Mouse (Mus musculus) urinary bladder, adult 18-20 months (tissue): Measurements from ENCODE around the gene Ackr3.

ENCODE experiments used
- DNase-seq, 2 experiments: peaks; one replicate each; pipeline ENCODE4 v3.0.0; 2022; ENCODE audit warnings: low spot score in 2 of 2, mixed read lengths in 2 of 2

Gene Ackr3

DNA sequence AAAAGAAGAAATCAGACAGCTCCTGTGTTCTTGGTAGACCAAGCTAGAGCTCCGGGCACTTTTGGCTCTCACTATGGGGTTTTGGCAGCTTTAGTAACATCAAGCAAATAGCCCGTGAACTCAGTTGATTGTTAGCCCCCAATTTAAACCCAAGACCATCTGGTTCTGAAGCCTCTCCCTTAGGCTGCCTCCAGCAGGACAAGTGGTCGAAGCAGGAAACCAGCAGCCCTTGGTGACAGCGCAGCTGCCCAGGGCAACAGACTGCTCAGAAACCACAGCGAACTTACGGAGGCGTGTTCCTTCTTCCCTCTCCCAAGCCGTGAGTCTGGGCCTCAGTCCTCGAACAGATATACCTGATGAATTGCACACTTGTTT lies 24.5 kb downstream of the Ackr3 start:
- no peak for DNase-seq

DNA sequence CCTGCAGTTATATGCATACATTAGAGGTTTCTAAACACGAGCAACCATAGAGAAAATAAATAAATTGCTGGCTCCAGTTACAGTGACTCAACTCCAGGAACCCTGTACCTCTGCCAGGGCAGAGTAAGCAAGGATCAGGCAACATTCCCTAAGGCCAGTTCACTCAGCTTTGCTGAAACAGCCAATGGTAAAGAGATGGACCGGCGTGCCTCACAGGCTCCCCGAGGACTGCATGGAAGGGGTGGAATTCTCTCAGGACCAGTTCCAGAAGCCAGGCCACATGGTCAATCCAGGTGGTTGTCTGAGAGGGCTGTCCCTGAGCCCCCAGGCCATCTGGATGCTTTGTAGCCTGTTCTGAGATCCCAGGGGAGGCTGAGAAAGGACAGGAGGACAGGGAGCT lies 26.8 kb downstream of the Ackr3 start:
- DNase-seq: no peak

DNA sequence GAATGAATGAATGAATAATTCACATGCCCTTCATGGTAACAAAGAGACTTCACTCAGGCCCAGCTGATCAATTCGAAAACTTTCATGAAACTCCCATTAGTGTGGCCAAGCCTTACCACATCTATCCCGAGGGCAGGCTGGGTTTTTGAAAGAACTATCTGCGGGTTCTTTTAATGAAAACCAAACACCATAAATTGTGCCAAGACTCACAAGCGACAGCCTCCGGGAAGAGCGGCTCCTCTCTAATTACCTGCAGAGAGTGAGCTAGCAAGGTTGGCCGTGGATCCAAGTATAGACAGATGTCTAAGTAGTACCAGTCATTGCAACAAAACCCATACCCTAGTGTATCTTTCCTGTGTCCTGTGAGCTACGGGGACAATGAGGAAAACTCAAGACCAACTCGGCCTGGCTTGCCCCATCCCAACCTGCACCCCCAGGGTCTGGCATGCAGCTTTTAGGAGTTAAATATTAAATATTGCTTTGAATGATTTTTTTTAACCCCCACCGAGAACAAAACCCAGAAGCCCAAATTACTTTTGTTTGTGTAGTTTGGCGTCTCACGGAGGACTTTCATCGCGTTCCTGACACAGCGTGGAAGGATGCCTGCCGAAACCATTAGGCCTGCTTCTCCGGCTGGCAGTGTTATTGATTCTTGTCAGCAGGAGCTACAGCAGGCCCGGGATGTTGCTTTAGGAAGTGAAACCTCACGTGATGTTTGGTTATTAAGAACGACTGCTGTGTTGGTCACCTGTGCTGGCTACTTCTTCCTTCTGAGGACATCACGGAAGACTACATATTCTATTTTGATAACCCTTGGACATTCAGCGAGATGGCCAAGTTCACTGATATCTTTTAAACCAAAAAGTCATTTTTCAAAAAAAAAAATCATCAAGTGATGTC lies 28.1 kb downstream of the Ackr3 start:
- DNase-seq: no peak

DNA sequence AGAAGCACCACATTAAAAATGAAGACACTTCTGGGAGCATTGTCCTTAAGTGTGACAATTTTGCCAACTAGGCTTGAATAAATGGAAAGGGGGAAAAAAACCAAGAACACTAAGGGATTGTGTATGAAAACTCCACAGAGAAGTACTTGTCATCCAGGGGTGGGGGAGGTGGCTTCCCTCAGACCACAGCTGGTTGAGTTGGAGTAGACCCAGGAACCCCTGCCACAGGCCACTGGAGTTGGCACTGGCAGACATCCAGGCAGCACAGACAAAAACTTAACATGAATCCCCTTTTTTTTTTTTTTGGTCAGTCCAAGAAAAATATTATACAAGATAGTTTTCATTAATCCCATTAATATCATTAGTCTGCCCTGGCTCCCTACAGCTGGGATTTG lies 28.7 kb downstream of the Ackr3 start:
- no peak for DNase-seq

DNA sequence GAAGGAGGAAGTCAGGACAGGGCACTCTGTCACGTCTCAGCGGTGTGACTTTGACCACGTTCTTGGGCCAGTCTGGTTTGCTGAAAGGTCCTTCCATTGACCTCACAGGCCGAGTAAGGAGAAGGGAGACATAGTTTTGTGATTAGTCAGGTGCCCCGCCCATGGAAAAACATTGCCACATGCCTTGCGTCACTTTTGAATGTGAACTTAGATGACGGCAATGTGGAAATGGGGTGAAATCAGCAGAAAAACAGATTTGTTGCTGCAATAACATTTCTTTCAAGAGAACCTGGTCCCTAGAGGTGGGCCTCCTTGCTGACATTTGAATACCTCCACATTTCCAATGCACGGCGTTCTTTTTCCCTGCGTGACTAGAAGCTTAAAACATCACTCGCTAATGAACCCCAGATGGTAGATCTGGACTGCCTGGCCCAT lies 30.9 kb downstream of the Ackr3 start:
- DNase-seq: peak in 1 of 2 experiments; percentile 64

DNA sequence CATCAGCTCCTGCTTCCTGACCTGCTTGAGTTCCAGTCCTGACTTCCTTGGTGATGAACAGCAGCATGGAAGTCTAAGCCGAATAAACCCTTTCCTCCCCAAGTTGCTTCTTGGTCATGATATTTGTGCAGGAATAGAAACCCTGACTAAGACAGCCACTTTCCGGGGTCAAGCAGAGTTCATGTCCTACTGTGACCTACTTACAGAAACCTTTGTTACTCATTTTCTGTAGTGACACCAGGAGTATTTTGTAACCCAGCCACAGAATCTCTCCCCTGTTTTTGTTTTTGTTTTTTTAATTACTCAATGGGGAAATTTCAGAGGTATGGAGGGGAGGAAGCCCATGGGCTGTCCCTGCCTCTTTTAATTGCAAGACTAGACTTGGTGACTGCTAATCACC lies 32.9 kb downstream of the Ackr3 start:
- no peak for DNase-seq

DNA sequence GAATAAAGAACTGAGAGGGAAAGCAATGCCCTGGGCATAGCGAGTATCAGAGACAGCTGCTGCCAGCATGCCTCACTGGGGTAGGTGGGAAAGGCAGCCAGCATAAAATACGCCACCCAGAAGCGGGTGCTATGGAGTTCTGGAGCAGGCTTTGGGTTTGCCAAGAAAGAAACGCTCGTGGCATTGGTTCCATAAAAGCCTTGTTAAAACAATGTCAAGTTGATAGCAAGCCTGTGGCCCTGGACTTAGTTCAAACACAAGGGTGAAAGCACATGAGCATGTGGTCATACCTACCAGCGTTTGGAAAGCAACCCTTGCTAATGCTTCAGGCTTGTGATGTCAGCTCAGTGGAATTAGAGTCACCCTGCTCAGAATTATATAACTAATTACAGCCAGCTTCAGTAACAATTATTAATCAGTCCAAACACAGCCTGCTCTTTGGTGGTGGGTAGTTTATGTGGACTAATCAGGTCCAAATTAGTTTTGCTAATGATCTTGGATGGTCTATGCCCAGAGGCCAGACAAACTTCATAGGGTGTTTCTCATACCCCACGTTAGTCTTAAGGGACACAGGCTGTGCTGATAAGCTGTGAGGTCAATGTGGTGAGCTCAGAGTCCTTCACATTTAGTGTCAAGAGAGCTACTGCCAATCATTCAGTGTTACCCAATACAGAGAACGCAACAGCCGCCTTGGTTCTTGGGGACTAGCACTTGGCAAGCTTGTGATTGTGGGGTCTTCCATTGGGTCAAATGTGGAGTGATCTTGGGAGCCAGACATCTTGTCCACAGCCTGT lies 34.5 kb downstream of the Ackr3 start:
- no peak for DNase-seq

DNA sequence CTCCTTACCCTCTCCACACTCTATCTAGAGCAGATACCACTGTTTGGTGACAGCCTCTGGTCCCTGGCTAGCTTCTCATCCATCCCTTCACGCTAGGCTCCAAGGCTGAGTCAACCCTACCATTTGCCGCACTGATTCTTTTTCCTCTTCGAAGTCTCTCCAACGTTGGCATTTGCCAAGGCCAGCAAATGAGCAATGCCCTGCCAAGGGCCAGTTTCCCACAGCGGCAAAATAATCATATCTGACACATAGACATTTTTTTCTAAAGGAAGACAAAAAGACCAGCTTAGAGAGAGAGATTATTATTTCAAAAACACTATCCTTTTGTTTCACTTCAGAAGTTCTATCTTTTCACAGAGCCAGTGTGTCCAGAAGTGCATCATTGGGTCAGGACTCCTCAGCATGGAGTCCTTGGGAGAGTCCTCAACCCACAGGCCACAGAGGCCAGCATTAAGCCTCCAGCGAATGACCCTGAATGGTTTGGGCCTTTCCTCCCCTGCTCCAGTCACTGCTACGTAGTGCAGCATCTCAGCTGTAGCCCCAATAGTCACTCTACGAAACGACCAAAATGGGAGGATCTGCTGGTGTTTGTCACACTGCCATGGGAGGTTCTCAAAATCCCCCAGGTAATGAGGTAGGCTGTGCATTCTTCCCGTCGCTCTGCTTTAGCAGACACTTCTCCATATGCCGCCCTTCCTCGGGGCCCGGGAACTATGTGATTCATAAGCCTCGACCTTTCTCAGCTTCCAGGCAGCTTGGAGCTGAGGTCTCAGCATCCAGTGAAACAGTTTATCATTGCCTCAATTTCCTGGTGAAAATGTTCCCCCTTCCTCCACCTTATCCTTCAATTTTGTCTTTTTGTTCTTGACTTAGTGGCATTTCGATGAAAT lies 35.8 kb downstream of the Ackr3 start:
- no peak for DNase-seq

DNA sequence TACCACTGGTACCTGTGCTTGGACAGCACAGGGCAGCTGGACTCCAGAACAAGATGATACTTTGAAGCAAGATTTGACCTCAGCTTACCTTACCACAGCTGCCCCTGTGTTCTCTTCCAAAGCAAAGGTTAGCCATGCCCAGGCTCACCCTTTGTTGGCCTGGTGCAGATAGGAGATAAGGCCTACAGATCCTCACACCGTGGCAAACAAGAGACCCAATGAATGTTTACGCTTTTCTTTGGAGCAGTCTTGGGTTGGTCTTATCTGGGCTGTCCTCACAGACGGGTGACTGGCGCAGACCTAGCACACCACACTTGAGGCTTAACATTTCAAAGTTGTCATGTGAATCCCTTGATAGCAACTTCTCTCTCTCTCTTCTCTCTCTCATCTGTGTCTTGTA lies 36.5 kb downstream of the Ackr3 start:
- no peak for DNase-seq

DNA sequence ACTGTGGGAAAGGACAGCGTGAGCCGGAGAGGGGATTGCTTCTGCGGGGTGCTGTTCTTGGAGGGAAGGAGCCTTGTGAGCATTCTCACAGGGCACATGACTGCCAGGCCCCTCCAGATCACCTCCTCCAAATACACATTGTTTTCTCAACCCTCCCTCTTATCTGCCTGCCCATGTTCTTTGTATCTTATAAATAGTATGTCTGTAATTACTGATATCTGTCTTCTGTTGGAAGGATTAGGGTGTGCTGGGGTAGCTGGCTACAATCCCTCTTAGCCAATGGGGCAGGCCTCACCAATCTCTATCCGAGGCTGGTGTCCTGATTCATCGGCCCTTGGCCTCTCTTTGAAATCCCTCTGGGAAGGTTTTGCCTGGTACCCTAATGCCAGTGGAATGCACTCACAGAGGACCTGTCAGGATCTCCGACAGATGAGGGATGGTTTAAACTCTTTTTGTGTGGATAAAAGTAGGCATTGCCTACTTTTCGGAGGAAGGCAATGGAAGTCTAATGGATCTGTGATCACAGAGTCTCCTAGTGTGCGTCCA lies 38.7 kb downstream of the Ackr3 start:
- no peak for DNase-seq

DNA sequence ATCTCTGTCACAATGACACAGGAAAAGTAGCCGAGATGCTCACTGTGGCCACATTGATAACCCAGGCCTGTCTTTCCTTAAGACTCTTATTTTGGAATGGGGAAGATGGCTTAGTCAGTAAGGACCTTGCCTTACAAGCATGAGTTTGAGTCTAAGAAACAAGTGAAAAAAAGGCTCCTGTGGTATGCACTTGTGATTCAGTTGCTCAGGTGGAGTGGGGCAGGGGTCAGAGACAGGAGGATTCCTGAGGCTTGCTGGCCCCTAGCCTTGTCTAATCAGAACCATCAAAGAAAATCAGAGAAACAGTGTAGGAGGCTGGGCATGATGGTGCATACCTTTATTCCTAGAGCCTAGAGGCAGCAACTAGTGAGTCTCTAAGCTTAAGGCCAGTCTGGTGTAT lies 40.8 kb downstream of the Ackr3 start:
- DNase-seq: no peak

DNA sequence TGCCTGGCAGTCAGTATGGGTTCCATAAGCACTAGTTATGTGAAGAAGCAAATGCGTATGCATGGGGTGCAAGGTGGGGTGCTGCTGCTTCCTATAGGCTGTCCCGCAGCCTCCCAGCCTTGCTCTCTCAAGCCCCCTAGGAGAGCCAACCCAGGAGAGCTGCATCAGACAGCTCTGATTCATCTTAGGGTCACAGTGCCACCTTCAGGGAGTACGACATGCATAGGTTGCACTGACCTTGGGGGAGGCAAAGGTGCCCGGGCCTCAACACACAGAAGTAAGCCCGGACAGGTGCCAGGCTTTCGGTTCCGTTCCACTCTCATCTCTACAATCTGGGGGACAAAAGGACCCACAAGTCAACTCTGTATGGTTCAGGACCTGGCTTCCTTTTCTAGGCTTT lies 41.8 kb downstream of the Ackr3 start:
- DNase-seq: no peak

DNA sequence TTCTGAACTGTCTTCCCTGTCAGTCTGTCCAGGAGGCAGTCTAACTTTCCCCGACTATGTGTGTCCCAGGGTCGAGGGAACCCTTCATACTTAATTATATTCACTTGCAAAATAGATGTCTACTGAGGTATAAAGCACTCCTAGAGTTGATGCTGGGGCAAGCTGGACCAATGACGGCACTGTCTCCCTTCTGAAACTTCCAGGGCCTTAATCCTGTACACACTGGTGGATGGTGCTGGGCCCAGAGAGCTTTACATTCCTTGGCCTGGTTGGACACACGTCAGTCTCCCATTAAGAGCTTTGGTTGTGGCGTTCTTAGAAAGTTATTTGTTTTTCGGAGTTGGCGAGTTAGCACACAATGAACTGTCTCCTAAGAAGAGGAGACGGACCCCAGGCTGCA lies 42.3 kb downstream of the Ackr3 start:
- DNase-seq: no peak

DNA sequence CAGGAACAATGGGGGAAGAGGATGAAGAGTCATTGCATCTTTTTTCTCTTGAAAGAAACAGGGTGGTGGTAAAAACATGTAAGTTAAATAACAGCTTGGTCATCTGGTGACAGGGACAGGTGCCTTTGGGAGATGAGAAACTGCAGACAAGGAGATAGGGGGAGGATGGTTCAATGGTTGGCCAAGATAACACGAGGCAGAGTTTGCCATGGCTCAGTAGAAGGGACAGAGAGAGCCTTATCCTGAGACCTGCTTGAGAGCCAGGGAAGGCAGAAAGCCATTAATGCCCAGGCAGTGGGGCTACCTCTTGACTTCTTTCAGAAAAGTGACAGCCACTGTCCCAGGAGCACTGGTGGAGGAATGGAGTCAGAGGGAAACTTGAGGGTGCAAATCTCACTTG lies 43.0 kb downstream of the Ackr3 start:
- no peak for DNase-seq

DNA sequence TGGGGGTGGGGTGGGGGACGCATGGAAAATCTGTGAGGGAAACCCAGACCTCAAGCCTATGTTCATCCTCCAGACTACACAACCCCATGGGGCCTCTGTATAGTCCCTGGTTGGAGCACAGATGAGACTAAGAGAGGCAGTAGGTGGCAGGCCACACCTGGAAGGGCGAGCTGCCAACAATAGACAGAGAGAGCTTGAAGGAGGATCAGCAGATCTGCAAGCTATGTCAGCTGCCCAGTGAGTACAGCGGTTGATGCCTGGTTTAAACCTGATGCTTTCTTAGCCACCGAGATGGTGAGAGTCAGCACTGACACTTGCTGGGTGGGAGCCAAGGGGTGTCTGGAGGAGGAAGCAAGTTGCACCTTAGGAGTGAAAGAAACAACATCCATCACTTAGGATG lies 43.5 kb downstream of the Ackr3 start:
- no peak for DNase-seq

DNA sequence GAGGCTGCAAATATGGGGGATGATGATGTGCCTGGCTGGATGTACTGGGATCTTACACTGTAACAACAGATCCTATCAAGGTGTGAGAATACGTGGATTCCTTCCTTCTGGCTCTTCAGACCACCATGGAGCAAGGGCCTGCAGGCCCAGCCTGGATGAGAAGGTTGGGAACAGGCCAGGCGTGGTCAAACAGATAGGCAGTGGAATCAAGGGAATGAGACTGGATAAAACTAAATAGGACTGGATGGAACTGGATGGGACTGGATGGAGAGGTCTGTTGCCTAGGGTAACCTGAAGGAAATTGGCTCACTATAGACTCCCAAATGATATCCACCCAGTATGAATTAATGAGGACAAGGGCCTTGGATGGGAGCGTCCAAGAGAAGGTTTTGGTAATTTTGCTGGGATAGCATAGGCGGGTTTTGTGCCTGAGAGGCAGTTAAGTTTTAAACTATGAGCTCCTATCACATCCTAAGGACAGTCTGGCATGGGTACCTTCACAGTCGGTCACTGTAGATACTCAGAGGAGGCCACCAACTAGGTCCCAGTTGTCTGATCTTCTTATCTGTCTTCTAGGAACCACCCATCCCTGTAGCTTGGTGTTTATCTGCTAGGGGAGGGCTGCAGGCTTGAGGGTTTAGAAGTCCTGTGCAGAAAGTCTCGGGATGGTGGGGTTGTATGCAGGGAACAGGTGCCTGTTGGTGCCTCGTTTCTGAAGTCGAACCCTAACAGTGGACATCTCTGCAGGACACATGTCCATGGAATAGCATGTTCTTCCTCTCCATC lies 44.2 kb downstream of the Ackr3 start:
- no peak for DNase-seq

DNA sequence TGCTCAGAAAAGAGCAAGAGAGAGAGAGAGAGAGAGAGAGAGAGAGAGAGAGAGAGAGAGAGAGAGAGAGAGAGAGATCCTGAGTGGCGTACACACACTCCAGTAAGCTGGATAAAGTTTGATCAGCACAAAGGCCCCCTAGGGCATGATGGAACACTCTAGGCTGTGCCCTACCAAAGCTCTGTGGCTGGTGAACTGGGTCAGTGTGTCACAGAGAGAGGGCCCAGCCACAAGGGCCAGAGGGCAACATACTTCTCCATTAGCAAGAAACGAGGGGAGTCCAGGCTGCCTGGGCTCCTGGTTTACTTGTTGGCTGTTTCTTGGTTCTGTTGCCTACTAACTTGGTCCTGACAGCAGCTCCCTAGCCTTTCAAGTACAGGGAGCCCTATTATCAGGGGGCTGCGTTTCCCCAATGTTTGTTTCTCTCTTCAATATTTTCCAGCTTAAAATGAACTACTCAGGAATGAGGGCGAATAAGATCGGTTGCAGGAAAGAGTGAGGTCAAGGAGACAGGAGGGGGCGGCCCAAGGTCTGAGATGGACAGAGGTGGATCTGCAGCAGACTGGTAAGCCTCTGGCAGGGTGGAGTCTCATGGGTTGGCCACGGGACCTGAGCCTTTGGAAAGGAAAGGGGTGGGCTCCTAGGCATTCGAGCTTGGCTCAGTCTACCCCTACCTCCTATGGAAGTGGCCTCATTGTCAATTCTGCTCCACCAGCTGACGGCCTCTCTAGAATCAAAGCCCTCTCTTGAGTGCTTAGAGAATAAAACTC lies 45.4 kb downstream of the Ackr3 start:
- no peak for DNase-seq

DNA sequence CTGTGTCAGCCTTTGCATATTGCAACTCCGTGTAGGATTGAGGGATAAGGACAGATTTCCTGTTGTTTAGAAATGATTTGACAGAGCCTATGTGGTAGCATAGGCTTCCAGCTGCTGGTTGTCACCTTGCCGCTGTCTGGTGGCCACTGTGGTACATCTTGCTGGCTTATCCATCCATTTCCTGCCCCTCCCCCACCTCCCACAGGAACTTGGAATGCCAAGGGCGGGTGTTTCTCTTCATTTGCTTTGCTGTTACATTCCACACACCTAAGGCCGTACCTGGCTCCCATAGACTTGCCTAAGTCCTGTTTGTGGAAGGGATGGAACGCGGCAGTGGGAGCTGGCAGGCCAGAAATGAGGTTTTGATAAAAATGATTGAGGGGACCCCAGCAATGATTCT lies 46.6 kb downstream of the Ackr3 start:
- DNase-seq: no peak

DNA sequence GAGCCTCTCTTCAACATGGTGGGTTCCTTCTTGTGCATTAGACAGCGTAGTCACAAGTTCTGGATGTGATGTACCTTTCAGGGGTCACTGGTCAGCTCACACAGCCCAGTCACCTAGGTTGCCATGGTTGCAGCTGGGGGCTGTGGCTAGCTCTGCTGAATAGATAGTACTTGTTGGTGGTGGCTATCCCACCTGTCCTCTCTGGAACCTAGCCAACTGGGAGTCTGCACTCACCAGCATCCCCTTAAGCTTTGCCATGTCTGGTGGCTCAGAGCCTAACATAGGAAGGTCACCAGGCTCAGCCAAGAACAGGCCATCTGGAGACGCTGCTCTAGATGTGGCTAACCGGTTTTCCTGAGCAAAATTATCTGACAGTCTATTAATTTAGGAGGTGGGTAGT lies 47.4 kb downstream of the Ackr3 start:
- DNase-seq: no peak

DNA sequence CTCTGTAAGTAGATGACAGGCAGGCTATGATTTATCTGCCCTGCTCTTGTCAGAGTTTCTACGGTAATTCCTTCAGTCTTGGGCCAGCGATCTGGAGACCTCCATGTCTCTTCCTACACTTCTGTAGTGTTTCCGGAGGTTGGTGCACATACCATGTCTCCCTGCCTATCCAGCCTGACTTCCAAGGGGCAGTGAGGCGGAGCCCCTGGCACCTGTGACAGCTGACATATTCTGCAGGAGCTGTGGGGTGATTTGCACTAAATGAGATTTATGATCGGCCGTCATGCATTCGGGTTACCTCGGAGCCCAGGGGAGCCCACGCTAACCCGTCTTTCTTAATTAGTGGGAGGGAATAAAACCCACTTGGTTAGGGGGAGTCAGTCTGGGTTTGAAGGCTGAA lies 49.7 kb downstream of the Ackr3 start:
- no peak for DNase-seq
